Mouse (Mus musculus): ENCODE data around the gene Ube2e1.

The Ube2e1 gene

DNA sequence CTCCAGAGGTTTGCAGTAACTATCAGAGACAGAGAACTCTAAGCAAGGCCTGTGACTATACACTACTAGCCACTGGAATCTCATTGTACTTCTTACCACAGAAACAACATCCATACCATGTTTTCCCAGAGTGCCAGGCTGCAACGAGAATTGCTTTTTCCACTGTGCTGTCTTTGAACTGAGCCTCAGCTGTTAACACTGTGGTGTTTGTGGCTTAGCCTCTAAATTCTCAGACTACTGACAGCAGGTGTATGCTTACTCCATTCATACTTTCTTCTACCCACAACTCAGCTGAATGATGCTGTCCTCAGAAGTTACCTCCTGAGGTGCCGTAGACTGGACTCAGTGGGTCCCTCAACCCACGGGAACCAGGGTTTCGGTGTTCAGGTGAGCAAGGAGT, 89.9 kb downstream of the Ube2e1 start:
- DNase-seq (ENCODE audit: low read depth): no peak

DNA sequence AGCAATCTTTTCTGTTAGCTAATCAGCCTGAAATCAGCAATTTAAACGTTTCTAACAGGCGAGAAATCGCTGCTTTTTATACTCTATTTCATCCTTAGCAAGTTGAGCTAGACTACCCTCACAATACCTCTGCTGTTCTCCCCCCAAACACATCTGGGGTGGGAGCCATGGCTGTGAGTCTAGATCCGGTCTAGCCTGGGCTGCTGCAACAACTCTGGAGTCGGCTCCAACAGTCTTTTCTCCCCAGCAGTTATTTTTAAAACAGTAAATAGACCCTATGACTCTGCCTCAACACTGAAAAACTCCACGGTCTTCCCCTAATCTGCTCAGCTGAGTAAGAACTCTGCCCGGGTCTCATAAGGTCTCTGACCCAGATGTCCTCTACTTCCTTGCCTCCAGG, 91.5 kb downstream of the Ube2e1 start:
- DNase-seq (ENCODE audit: low read depth): no peak

DNA sequence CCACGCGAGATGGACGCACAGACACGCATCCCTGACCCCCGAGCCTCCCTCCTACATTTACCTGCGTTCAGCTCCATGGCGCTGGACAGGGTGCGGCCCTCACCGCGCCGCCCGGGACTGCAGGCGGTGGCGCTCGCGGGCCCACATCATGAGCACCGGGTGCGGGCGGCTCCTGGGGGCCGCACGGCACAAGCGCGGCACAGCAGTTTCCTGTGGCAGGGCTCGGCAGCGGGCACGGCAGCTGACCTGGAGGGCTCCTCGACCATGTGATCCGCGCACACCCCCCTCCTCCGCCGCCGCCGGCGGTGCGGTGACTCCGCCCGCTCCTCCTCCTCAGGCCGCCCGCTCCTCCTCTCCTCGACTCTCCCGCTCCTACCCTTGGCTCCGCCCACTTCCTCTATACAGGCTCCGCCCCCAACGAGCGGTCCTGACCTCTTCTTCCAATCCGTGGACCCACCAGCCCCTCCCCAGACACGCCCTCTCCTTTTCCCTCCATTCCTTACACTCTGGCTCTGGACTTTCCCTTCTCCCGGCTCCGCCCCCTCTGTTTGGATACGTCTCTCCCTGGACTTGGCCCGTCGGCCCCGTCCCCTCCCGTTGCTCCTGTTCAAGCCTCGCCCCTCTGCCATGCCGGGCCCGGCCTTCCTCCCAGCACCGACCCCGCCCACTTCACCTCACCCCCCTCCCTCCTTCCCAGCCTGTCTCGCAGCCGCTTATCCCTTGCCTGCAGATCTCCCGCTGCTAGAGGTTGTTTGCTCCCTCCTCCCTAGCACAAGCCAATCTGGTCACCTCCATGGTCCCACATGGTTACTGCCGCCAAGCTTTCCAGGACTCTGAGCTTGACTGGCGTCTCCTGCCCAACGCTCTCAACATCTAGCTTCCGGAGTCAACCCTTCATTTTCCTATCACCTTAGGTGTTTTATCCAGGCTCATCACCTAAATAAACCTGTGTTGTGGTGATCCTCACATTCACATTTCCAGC, 92.6 kb downstream of the Ube2e1 start, which contains the start of gene Nr1d2:
Nr1d2 (minus strand) TSS at position 378 of the 982 bp plus-strand sequence.
- peak; percentile 99 for DNase-seq (ENCODE audit: low read depth)

DNA sequence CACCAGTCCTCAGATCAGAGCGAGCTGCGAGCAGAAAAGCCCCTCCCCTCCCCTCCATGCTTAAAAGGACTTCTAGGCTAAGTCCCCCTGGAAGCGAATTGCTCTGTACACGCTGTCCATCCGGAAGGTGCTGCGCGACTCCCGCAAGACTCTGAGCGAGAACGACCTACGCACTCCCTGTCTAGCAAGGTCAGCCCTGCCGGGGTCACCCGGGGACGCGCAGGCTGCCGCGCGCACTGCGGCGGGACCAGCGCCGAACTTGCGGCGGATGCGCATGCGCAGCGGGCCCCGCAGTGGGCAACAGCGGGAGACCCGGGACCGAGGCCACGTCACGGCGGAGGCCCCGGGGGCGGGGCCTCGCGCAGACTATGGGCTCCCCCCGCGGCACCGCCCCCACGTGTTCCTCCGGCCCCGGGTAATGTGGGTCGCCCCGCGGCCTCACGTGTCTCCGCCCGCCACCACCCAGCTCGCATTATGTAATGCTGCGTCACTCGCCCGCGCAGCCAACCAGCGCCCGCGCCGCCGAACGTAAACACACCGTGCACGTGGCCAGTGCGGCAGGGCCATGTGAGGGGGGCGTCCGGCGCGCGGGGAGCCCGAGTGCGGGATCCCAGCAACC, 93.4 kb downstream of the Ube2e1 start:
- peak; percentile 96 for DNase-seq (ENCODE audit: low read depth)

DNA sequence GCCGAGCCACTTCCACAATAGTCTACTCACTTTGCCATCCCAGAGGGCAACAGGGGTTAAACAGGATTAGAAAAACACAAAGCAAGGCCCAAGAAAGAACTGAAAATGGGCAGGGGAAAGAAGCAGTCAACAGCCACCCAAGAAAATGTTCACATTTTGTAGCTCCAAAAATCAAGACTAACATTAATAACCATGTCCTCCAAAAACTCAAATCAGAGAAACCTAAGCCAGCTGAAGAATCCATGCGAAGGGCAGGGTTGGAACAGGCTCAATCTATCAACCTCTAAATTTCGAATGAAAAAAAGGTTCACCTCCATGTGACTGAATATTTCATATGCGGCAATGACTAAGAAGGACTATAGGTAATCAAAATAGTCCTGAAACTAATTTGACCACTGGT, 94.3 kb downstream of the Ube2e1 start:
- DNase-seq (ENCODE audit: low read depth): no peak

- peak; percentile 23 for DNase-seq (ENCODE audit: low read depth)
Observed at GRCm38 (mm10) chr14:18236496-18237235, 95.0 kb downstream of the Ube2e1 start.

GRCm38 (mm10) chr14:18233981-18234960, 97.4 kb downstream of the Ube2e1 start:
- DNase-seq (ENCODE audit: low read depth): peak; percentile 25

- no peak for DNase-seq (ENCODE audit: low read depth)
Observed at GRCm38 (mm10) chr14:18233076-18233475, 98.6 kb downstream of the Ube2e1 start.
